Mouse (Mus musculus) heart, postnatal 0 days (tissue): ENCODE data around the gene Rab26.

Experiments used
- CTCF ChIP-seq: IDR thresholded peaks from 2 replicates; pipeline ENCODE4 v1.5.1; 2016; ENCODE audit warnings: antibody characterized with exemption, control low read depth, low read depth
- EP300 ChIP-seq: IDR thresholded peaks from 2 replicates; pipeline ENCODE4 v1.6.1; 2016; ENCODE audit warnings: antibody characterized with exemption, low read depth

DNA sequence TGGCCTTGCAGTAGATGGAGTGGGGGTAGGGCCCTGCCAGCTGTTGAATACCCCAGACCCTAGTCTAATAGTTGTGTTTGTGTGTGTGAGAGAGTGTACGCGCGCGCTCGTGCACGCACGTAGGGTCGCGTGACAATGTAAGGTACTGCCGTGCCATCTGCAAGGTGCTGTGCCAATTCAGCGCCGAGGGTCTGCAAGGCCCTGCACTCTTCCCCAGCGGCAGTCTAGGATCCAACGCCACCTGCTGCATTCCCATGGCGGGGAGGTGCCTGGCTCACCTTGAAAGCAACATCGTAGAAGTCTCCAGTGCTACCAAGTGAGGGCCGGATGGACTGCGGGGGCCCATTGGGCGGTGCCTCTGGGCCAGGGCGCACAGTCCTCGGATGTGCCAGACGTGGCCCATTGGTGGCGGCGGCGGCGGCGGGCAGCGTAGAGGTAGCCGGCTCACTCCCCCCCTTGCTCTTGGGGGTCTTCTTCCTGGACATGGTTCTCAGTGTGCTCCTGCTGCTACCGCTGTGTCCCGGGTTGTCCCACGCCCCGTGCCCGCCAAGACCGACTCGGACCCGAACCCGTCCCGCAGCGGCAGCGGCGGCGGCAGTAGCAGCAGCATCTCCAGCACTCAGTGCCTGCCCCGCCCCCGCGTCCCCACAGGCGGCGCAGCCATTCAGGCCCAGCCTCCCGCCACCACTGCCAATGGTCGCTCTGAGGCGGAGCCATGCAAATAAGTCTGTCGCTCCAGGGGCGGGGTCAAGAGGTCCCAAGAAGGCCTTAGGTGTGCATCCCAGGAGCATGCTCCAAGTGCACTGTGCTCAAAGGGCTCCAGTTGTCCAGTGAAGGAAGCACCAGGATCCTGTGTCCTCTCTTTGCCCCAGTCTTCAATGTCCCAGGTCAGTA, 664 bp downstream of the Rab26 start:
- TF ChIP-seq CTCF (0 out of 2 replicates have a peak, but pooled peaks have one; percentile 10), EP300 (no peak)
